Mouse (Mus musculus): ENCODE data around the gene Amigo2.
"Not testable (repeated sequence)": the region's sequence is repeated elsewhere in the genome, so short reads cannot be mapped to it uniquely, and the experiment has no call there.

Amigo2 gene

DNA sequence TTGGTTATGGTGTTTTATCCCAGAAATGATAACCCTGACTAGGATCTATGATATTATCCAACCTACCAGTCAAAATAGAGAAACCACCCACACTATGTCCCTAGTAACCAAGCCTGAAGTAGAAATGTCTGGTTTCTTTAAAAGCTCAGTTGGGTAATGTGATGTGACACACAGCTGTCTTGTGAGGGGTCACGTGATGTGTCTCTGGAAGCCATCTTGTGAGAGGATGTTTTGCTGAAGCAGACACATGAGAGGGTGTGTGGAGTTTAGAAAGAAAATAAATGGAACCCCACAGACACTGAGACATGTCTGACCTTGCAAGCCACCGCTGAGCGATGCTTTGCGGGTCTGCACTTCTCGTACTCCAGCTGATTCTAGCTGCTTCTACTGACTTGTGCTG lies 30.2 kb downstream of the Amigo2 start:
- no peak for DNase-seq (ENCODE audit: low spot score)

DNA sequence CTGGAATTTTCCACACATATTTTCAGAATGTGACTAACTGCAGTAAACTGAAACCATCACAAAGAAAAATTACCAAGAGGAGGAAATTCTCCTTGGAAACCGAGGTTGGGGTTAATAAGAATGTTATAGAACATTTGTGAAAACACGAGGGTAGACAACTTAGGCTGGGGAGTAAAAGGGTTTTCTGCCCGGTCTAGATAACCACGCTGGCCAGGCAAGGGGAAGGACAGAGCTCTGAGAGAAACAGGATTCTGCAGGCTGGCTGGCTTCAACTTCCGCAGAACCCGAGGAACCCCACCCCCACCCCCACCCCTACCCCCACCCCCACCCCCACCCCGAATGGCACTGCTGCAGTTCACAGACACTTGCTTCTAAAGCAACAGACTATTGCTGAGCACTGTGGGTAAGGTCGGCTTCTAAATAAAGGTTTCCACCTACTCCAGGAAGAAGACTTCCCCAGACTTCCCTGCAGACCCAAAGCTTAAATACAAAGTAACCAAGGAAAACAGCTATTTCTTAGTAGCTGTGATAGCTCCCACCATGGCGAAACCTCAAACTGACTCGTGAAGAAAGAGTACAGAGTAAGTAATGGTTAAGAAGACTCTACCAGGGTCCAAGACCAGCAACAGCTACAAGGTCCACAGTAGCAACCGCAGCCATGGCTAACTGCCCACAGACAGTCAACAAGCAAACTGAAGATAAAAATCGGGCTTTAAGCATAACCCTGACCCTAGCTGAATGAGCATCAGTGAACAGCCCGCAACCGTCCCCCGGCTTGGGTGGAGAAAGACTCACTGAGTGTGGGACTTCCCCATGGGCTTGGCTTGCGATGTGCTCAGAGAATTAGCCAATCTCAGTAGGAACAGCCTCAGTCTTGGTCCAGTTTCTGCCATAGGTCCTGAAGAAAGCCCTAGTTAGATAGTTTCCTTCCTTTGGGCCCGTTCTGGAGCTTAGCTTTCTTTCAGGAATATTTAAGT lies 34.3 kb downstream of the Amigo2 start:
- DNase-seq (ENCODE audit: low spot score), result no peak

GRCm38 (mm10) chr15:97209754-97210153 lies 37.3 kb downstream of the Amigo2 start:
- DNase-seq (ENCODE audit: low spot score), result not testable (repeated sequence)

DNA sequence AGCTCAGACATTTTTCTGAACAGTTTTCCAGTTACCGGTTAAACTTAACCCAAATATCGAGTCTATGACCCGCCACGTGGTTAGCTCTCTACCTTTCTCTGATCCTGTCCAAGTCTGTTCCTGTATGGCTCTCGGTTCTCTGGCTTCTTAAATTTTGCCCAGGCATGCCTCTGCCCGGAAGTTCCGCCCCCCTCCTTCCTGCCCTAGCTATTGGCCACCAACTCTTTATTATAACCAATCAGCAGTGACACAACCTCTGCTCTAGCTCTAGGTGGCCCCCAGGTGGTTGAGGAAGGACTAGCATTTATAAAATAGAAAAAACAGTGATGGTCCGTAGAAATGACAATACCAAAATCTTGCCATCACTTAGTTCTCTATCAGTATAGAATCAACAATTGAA lies 40.6 kb downstream of the Amigo2 start:
- DNase-seq (ENCODE audit: low spot score), result peak; percentile 6

- no peak for DNase-seq (ENCODE audit: low spot score)
Observed at GRCm38 (mm10) chr15:97205776-97206175, 41.3 kb downstream of the Amigo2 start.

DNA sequence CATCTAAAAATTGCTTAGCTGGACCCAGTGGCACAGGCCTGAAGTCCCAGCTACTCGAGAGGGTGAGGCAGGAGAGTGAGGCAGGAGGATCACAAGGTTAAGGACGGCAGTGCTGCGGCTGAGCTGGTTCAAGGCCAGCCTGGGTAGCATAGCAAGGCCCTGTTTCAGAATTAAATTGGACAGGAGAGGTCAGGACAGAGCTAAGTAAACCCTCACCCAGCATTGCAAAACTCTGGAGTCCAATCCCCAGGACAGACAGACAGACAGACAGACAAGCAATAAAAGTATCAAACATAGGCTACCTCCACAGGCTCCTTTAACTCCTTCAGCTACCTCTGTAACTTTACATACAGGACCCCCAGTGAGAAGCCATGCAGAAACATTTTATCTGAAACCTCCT lies 42.2 kb downstream of the Amigo2 start:
- no peak for DNase-seq (ENCODE audit: low spot score)

DNA sequence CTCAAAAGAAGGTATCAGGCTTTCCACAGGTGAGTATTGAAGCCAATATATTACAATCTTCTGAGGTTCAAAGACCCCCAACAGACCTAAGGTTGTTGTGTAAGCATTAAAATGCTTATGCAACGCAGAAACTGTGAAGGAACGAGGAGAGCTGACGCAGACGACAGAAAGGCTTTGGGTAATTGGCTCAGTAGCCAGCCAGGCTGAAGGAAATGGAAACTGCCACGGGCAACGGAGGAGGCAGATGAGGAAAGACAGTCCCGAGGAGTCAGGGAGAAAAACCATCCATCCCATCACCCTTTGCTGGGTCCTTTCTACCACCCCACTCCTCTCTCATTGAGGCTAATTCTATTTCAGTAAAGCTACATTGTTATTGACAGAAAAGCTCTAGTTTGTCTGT lies 50.4 kb downstream of the Amigo2 start:
- DNase-seq (ENCODE audit: low spot score), result no peak

DNA sequence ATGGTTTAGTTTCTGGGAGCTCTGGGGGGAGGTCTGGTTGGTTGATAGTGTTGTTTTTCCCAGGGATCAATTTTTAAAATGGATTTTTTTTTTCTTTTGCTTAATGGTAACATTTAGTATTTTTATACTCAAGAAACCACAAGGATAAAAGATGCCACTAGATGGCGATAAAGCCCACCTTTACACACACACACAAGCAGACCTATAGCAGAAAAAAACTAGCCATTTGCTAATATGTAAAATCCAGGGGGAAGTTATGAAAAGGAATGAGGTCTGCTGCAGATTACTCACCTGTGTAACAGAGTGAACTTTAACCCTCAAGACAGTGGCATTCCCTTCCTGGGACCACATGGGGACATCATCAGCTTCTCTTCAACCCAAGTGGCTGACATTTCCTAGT lies 51.5 kb downstream of the Amigo2 start:
- peak; percentile 34 for DNase-seq (ENCODE audit: low spot score)

Data from T-cell, adult 2 months (primary cell).